Mouse (Mus musculus): ENCODE results near the gene Enc1. TPM values are rescaled to one million over a fixed set of nuclear protein-coding genes. Genes with fewer than 3 reads are reported as not detected.
A peak's percentile ranks its signal among the peaks of the same experiment; 100 is the strongest.

The Enc1 gene
- total RNA-seq, 1 experiment, result 73.6 TPM

- Histone ChIP-seq H3K36me3 (ENCODE audit: control insufficient read depth, insufficient read depth, low read length, poor library complexity, severe bottlenecking) (peaks cover 5% of the 10 kb centered on the region; the same call in 1 of the 2 replicates), H3K9me3 (ENCODE audit: control insufficient read depth, insufficient read depth, low read depth, low read length) (no peaks in the 10 kb centered on the region), H3K27ac (ENCODE audit: insufficient read depth, low read depth, low read length, poor library complexity, severe bottlenecking) (no peak overlapping the region), H3K4me1 (ENCODE audit: control insufficient read depth in 2 of 2, insufficient read depth in 2 of 2, low read length in 2 of 2, poor library complexity in 1 of 2) (peaks cover 2 to 22% of the 10 kb centered on the region in 2 experiments; a peak in 2 of 4 replicates), H3K9ac (ENCODE audit: insufficient read depth, low read depth, low read length, poor library complexity, severe bottlenecking) (no peak overlapping the region), H3K4me3 (ENCODE audit: insufficient read depth in 1 of 2, low read depth in 1 of 2, low read length in 2 of 2, poor library complexity in 1 of 2, severe bottlenecking in 1 of 2) (peak overlapping the region; percentile 84 to 95; a peak in 3 of 4 replicates)
- DNase-seq (ENCODE audit: low read depth, low spot score), result no peak
- in situ Hi-C loops (cut with MboI; ENCODE audit: low sequenced_read_pairs in 2 of 2, unreplicated experiment in 2 of 2), result no loop called here
- TF ChIP-seq MAFK (IDR thresholded peaks at IDR 0.05; ENCODE audit: insufficient read depth, low read depth, low read length) (no peak), CHD2 (IDR thresholded peaks at IDR 0.05; ENCODE audit: low read depth, low read length) (no peak), ZC3H11A (IDR thresholded peaks at IDR 0.05; ENCODE audit: borderline replicate concordance, low read depth, low read length) (no peak), ZNF384 (IDR thresholded peaks at IDR 0.05; ENCODE audit: low read depth, low read length) (no peak), HCFC1 (IDR thresholded peaks at IDR 0.05; ENCODE audit: borderline replicate concordance, insufficient read depth, low read length) (no peak)
These were observed 44.0 kb upstream of the Enc1 start for GRCm38 (mm10) chr13:97196925-97197218.

GRCm38 (mm10) chr13:97197932-97198562 lies 42.9 kb upstream of the Enc1 start, which contains the start of gene Hexb:
Gene Hexb, minus strand, starts transcription at chr13:97198357.
- in situ Hi-C loops (cut with MboI; ENCODE audit: low sequenced_read_pairs in 2 of 2, unreplicated experiment in 2 of 2), result no loop called here
- Histone ChIP-seq H3K9ac (ENCODE audit: insufficient read depth, low read depth, low read length, poor library complexity, severe bottlenecking) (peak within 1 kb of the TSS; percentile 87), H3K27ac (ENCODE audit: insufficient read depth, low read depth, low read length, poor library complexity, severe bottlenecking) (peak within 1 kb of the TSS; percentile 81), H3K4me3 (ENCODE audit: insufficient read depth in 1 of 2, low read depth in 1 of 2, low read length in 2 of 2, poor library complexity in 1 of 2, severe bottlenecking in 1 of 2) (peak within 1 kb of the TSS; percentile 84 to 95), H3K9me3 (ENCODE audit: control insufficient read depth, insufficient read depth, low read depth, low read length) (no peaks in the 10 kb centered on the region), H3K36me3 (ENCODE audit: control insufficient read depth, insufficient read depth, low read length, poor library complexity, severe bottlenecking) (peaks cover 2% of the 10 kb centered on the region; the same call in 1 of the 2 replicates), H3K4me1 (ENCODE audit: control insufficient read depth in 2 of 2, insufficient read depth in 2 of 2, low read length in 2 of 2, poor library complexity in 1 of 2) (peaks cover 2 to 20% of the 10 kb centered on the region in 2 experiments; a peak in 2 of 4 replicates)
- TF ChIP-seq ZNF384 (IDR thresholded peaks at IDR 0.05; ENCODE audit: low read depth, low read length), result no peak
- DNase-seq (ENCODE audit: low read depth, low spot score), result peak; percentile 86

GRCm38 (mm10) chr13:97199123-97199522 lies 41.8 kb upstream of the Enc1 start:
- Histone ChIP-seq H3K9me3 (ENCODE audit: control insufficient read depth, insufficient read depth, low read depth, low read length) (no peaks in the 10 kb centered on the region), H3K36me3 (ENCODE audit: control insufficient read depth, insufficient read depth, low read length, poor library complexity, severe bottlenecking) (no peaks in the 10 kb centered on the region), H3K27ac (ENCODE audit: insufficient read depth, low read depth, low read length, poor library complexity, severe bottlenecking) (no peak overlapping the region), H3K9ac (ENCODE audit: insufficient read depth, low read depth, low read length, poor library complexity, severe bottlenecking) (no peak overlapping the region), H3K4me1 (ENCODE audit: control insufficient read depth in 2 of 2, insufficient read depth in 2 of 2, low read length in 2 of 2, poor library complexity in 1 of 2) (peaks cover under 1 to 16% of the 10 kb centered on the region in 2 experiments; a peak in 3 of 4 replicates), H3K4me3 (ENCODE audit: insufficient read depth in 1 of 2, low read depth in 1 of 2, low read length in 2 of 2, poor library complexity in 1 of 2, severe bottlenecking in 1 of 2) (no peak overlapping the region)
- TF ChIP-seq ZC3H11A (IDR thresholded peaks at IDR 0.05; ENCODE audit: borderline replicate concordance, low read depth, low read length) (no peak), CHD2 (IDR thresholded peaks at IDR 0.05; ENCODE audit: low read depth, low read length) (no peak), HCFC1 (IDR thresholded peaks at IDR 0.05; ENCODE audit: borderline replicate concordance, insufficient read depth, low read length) (no peak), MAFK (IDR thresholded peaks at IDR 0.05; ENCODE audit: insufficient read depth, low read depth, low read length) (no peak), ZNF384 (IDR thresholded peaks at IDR 0.05; ENCODE audit: low read depth, low read length) (no peak)
- in situ Hi-C loops (cut with MboI; ENCODE audit: low sequenced_read_pairs in 2 of 2, unreplicated experiment in 2 of 2), result no loop called here
- DNase-seq (ENCODE audit: low read depth, low spot score), result no peak

GRCm38 (mm10) chr13:97201076-97201475 lies 39.8 kb upstream of the Enc1 start:
- Histone ChIP-seq H3K9me3 (ENCODE audit: control insufficient read depth, insufficient read depth, low read depth, low read length) (no peaks in the 10 kb centered on the region), H3K4me3 (ENCODE audit: insufficient read depth in 1 of 2, low read depth in 1 of 2, low read length in 2 of 2, poor library complexity in 1 of 2, severe bottlenecking in 1 of 2) (no peak overlapping the region), H3K27ac (ENCODE audit: insufficient read depth, low read depth, low read length, poor library complexity, severe bottlenecking) (no peak overlapping the region), H3K36me3 (ENCODE audit: control insufficient read depth, insufficient read depth, low read length, poor library complexity, severe bottlenecking) (no peaks in the 10 kb centered on the region), H3K9ac (ENCODE audit: insufficient read depth, low read depth, low read length, poor library complexity, severe bottlenecking) (no peak overlapping the region), H3K4me1 (ENCODE audit: control insufficient read depth in 2 of 2, insufficient read depth in 2 of 2, low read length in 2 of 2, poor library complexity in 1 of 2) (peaks cover 2 to 14% of the 10 kb centered on the region in 2 experiments; a peak in 3 of 4 replicates)
- in situ Hi-C loops (cut with MboI; ENCODE audit: low sequenced_read_pairs in 2 of 2, unreplicated experiment in 2 of 2), result no loop called here
- DNase-seq (ENCODE audit: low read depth, low spot score), result no peak
- TF ChIP-seq MAFK (IDR thresholded peaks at IDR 0.05; ENCODE audit: insufficient read depth, low read depth, low read length), result no peak
- no peak for TF ChIP-seq ZNF384 (IDR thresholded peaks at IDR 0.05; ENCODE audit: low read depth, low read length)
- TF ChIP-seq HCFC1 (IDR thresholded peaks at IDR 0.05; ENCODE audit: borderline replicate concordance, insufficient read depth, low read length), result no peak
- TF ChIP-seq ZC3H11A (IDR thresholded peaks at IDR 0.05; ENCODE audit: borderline replicate concordance, low read depth, low read length), result no peak
- TF ChIP-seq CHD2 (IDR thresholded peaks at IDR 0.05; ENCODE audit: low read depth, low read length), result no peak

- in situ Hi-C loops (cut with MboI; ENCODE audit: low sequenced_read_pairs in 2 of 2, unreplicated experiment in 2 of 2), result no loop called here
- Histone ChIP-seq H3K4me3 (ENCODE audit: insufficient read depth in 1 of 2, low read depth in 1 of 2, low read length in 2 of 2, poor library complexity in 1 of 2, severe bottlenecking in 1 of 2) (no peak overlapping the region), H3K36me3 (ENCODE audit: control insufficient read depth, insufficient read depth, low read length, poor library complexity, severe bottlenecking) (no peaks in the 10 kb centered on the region), H3K9me3 (ENCODE audit: control insufficient read depth, insufficient read depth, low read depth, low read length) (no peaks in the 10 kb centered on the region), H3K9ac (ENCODE audit: insufficient read depth, low read depth, low read length, poor library complexity, severe bottlenecking) (no peak overlapping the region), H3K4me1 (ENCODE audit: control insufficient read depth in 2 of 2, insufficient read depth in 2 of 2, low read length in 2 of 2, poor library complexity in 1 of 2) (peaks cover 5 to 13% of the 10 kb centered on the region in 2 experiments; a peak in 3 of 4 replicates), H3K27ac (ENCODE audit: insufficient read depth, low read depth, low read length, poor library complexity, severe bottlenecking) (no peak overlapping the region)
- TF ChIP-seq ZC3H11A (IDR thresholded peaks at IDR 0.05; ENCODE audit: borderline replicate concordance, low read depth, low read length), result no peak
- TF ChIP-seq ZNF384 (IDR thresholded peaks at IDR 0.05; ENCODE audit: low read depth, low read length), result no peak
- no peak for TF ChIP-seq MAFK (IDR thresholded peaks at IDR 0.05; ENCODE audit: insufficient read depth, low read depth, low read length)
- TF ChIP-seq HCFC1 (IDR thresholded peaks at IDR 0.05; ENCODE audit: borderline replicate concordance, insufficient read depth, low read length), result no peak
- TF ChIP-seq CHD2 (IDR thresholded peaks at IDR 0.05; ENCODE audit: low read depth, low read length), result no peak
- DNase-seq (ENCODE audit: low read depth, low spot score), result no peak
These were observed 39.0 kb upstream of the Enc1 start for GRCm38 (mm10) chr13:97201896-97202295.

Measured in ES-E14 (cell line).